Mouse (Mus musculus): ENCODE measurements at regions not wholly inside any gene's neighbourhood (a gene's known extent, or its start where the extent isn't known, plus 50 kb on each side); places are given as distances from the start of the nearest gene placed in this dataset.

- no peaks in the 10 kb centered on the region for H3K4me1 ChIP-seq (ENCODE audit: control insufficient read depth, insufficient read depth, low read length)
- TF ChIP-seq EP300 (IDR thresholded peaks at IDR 0.05; ENCODE audit: insufficient read depth, low read depth, low read length) (no peak), CTCF (IDR thresholded peaks at IDR 0.05; ENCODE audit: low read depth, low read length) (no peak), POLR2A (IDR thresholded peaks at IDR 0.05; ENCODE audit: insufficient read depth, low read length) (no peak)
- no peaks in the 10 kb centered on the region for H3K36me3 ChIP-seq (ENCODE audit: control insufficient read depth, insufficient read depth, low read length, poor library complexity, severe bottlenecking)
- H3K9me3 ChIP-seq (replicated peaks; ENCODE audit: control insufficient read depth, insufficient read depth, low read length, poor library complexity, severe bottlenecking) = no peaks in the 10 kb centered on the region
- no peak overlapping the region for H3K9ac ChIP-seq (ENCODE audit: low read depth, poor library complexity, severe bottlenecking)
- H3K27ac ChIP-seq (ENCODE audit: insufficient read depth, low read length) = no peak overlapping the region
- no peak overlapping the region for H3K4me3 ChIP-seq (ENCODE audit: low read depth, low read length)
- no peaks in the 10 kb centered on the region for H3K27me3 ChIP-seq (ENCODE audit: control insufficient read depth, insufficient read depth, low read length, poor library complexity, severe bottlenecking)
Observed at GRCm38 (mm10) chr4:98189894-98190293, 193.2 kb downstream of the Tm2d1 start.

GRCm38 (mm10) chr4:98188944-98189343 is 194.2 kb downstream of the Tm2d1 start:
- no peaks in the 10 kb centered on the region for H3K9me3 ChIP-seq (replicated peaks; ENCODE audit: control insufficient read depth, insufficient read depth, low read length, poor library complexity, severe bottlenecking)
- H3K27ac ChIP-seq (ENCODE audit: insufficient read depth, low read length) = no peak overlapping the region
- no peaks in the 10 kb centered on the region for H3K4me1 ChIP-seq (ENCODE audit: control insufficient read depth, insufficient read depth, low read length)
- TF ChIP-seq POLR2A (IDR thresholded peaks at IDR 0.05; ENCODE audit: insufficient read depth, low read length) = no peak
- TF ChIP-seq EP300 (IDR thresholded peaks at IDR 0.05; ENCODE audit: insufficient read depth, low read depth, low read length) = no peak
- no peak for TF ChIP-seq CTCF (IDR thresholded peaks at IDR 0.05; ENCODE audit: low read depth, low read length)
- no peaks in the 10 kb centered on the region for H3K27me3 ChIP-seq (ENCODE audit: control insufficient read depth, insufficient read depth, low read length, poor library complexity, severe bottlenecking)
- H3K9ac ChIP-seq (ENCODE audit: low read depth, poor library complexity, severe bottlenecking) = no peak overlapping the region
- no peaks in the 10 kb centered on the region for H3K36me3 ChIP-seq (ENCODE audit: control insufficient read depth, insufficient read depth, low read length, poor library complexity, severe bottlenecking)
- no peak overlapping the region for H3K4me3 ChIP-seq (ENCODE audit: low read depth, low read length)

- no peaks in the 10 kb centered on the region for H3K36me3 ChIP-seq (ENCODE audit: control insufficient read depth, insufficient read depth, low read length, poor library complexity, severe bottlenecking)
- no peaks in the 10 kb centered on the region for H3K27me3 ChIP-seq (ENCODE audit: control insufficient read depth, insufficient read depth, low read length, poor library complexity, severe bottlenecking)
- no peak overlapping the region for H3K4me3 ChIP-seq (ENCODE audit: low read depth, low read length)
- H3K4me1 ChIP-seq (ENCODE audit: control insufficient read depth, insufficient read depth, low read length) = no peaks in the 10 kb centered on the region
- TF ChIP-seq EP300 (IDR thresholded peaks at IDR 0.05; ENCODE audit: insufficient read depth, low read depth, low read length) = no peak
- no peak for TF ChIP-seq POLR2A (IDR thresholded peaks at IDR 0.05; ENCODE audit: insufficient read depth, low read length)
- no peak for TF ChIP-seq CTCF (IDR thresholded peaks at IDR 0.05; ENCODE audit: low read depth, low read length)
- H3K9me3 ChIP-seq (replicated peaks; ENCODE audit: control insufficient read depth, insufficient read depth, low read length, poor library complexity, severe bottlenecking) = no peaks in the 10 kb centered on the region
- no peak overlapping the region for H3K27ac ChIP-seq (ENCODE audit: insufficient read depth, low read length)
- H3K9ac ChIP-seq (ENCODE audit: low read depth, poor library complexity, severe bottlenecking) = no peak overlapping the region
Observed at GRCm38 (mm10) chr4:98187038-98187437, 196.1 kb downstream of the Tm2d1 start.

- Histone ChIP-seq H3K9ac (ENCODE audit: low read depth, poor library complexity, severe bottlenecking) (no peak overlapping the region), H3K36me3 (ENCODE audit: control insufficient read depth, insufficient read depth, low read length, poor library complexity, severe bottlenecking) (no peaks in the 10 kb centered on the region), H3K27me3 (ENCODE audit: control insufficient read depth, insufficient read depth, low read length, poor library complexity, severe bottlenecking) (no peaks in the 10 kb centered on the region), H3K4me1 (ENCODE audit: control insufficient read depth, insufficient read depth, low read length) (no peaks in the 10 kb centered on the region), H3K4me3 (ENCODE audit: low read depth, low read length) (no peak overlapping the region), H3K27ac (ENCODE audit: insufficient read depth, low read length) (no peak overlapping the region), H3K9me3 (replicated peaks; ENCODE audit: control insufficient read depth, insufficient read depth, low read length, poor library complexity, severe bottlenecking) (no peaks in the 10 kb centered on the region)
- TF ChIP-seq POLR2A (IDR thresholded peaks at IDR 0.05; ENCODE audit: insufficient read depth, low read length) (no peak), EP300 (IDR thresholded peaks at IDR 0.05; ENCODE audit: insufficient read depth, low read depth, low read length) (no peak), CTCF (IDR thresholded peaks at IDR 0.05; ENCODE audit: low read depth, low read length) (no peak)
Observed at GRCm38 (mm10) chr4:98182053-98182355, 201.1 kb downstream of the Tm2d1 start.

- H3K4me1 ChIP-seq (ENCODE audit: control insufficient read depth, insufficient read depth, low read length) = no peaks in the 10 kb centered on the region
- H3K36me3 ChIP-seq (ENCODE audit: control insufficient read depth, insufficient read depth, low read length, poor library complexity, severe bottlenecking) = no peaks in the 10 kb centered on the region
- no peak overlapping the region for H3K9ac ChIP-seq (ENCODE audit: low read depth, poor library complexity, severe bottlenecking)
- H3K9me3 ChIP-seq (replicated peaks; ENCODE audit: control insufficient read depth, insufficient read depth, low read length, poor library complexity, severe bottlenecking) = no peaks in the 10 kb centered on the region
- no peak overlapping the region for H3K4me3 ChIP-seq (ENCODE audit: low read depth, low read length)
- TF ChIP-seq EP300 (IDR thresholded peaks at IDR 0.05; ENCODE audit: insufficient read depth, low read depth, low read length) = no peak
- no peak for TF ChIP-seq CTCF (IDR thresholded peaks at IDR 0.05; ENCODE audit: low read depth, low read length)
- TF ChIP-seq POLR2A (IDR thresholded peaks at IDR 0.05; ENCODE audit: insufficient read depth, low read length) = no peak
- H3K27me3 ChIP-seq (ENCODE audit: control insufficient read depth, insufficient read depth, low read length, poor library complexity, severe bottlenecking) = no peaks in the 10 kb centered on the region
- H3K27ac ChIP-seq (ENCODE audit: insufficient read depth, low read length) = no peak overlapping the region
Observed at GRCm38 (mm10) chr4:98181185-98182052, 201.7 kb downstream of the Tm2d1 start.

- Histone ChIP-seq H3K4me1 (ENCODE audit: control insufficient read depth, insufficient read depth, low read length) (no peaks in the 10 kb centered on the region), H3K27me3 (ENCODE audit: control insufficient read depth, insufficient read depth, low read length, poor library complexity, severe bottlenecking) (no peaks in the 10 kb centered on the region), H3K27ac (ENCODE audit: insufficient read depth, low read length) (no peak overlapping the region), H3K9me3 (replicated peaks; ENCODE audit: control insufficient read depth, insufficient read depth, low read length, poor library complexity, severe bottlenecking) (no peaks in the 10 kb centered on the region), H3K9ac (ENCODE audit: low read depth, poor library complexity, severe bottlenecking) (no peak overlapping the region), H3K36me3 (ENCODE audit: control insufficient read depth, insufficient read depth, low read length, poor library complexity, severe bottlenecking) (no peaks in the 10 kb centered on the region), H3K4me3 (ENCODE audit: low read depth, low read length) (no peak overlapping the region)
- TF ChIP-seq CTCF (IDR thresholded peaks at IDR 0.05; ENCODE audit: low read depth, low read length) (no peak), POLR2A (IDR thresholded peaks at IDR 0.05; ENCODE audit: insufficient read depth, low read length) (no peak), EP300 (IDR thresholded peaks at IDR 0.05; ENCODE audit: insufficient read depth, low read depth, low read length) (no peak)
Observed at GRCm38 (mm10) chr4:98180336-98180735, 202.8 kb downstream of the Tm2d1 start.
